Mouse (Mus musculus) midbrain, embryonic 10.5 days (tissue): ENCODE measurements around the gene Cbl. TPM values are rescaled to one million over a fixed set of nuclear protein-coding genes. Genes with fewer than 3 reads are reported as not detected.

ENCODE experiments used
- DNase-seq: peaks from one replicate; pipeline ENCODE4 v3.0.0-alpha.2; 2017; ENCODE audit warnings: low spot score
- H3K27ac ChIP-seq: fragments of 300-500 bp; sonication (generic); replicated peaks from 2 replicates; pipeline ENCODE4 v1.5.1; 2016; ENCODE audit warnings: mild to moderate bottlenecking
- H3K27me3 ChIP-seq: fragments of 300-500 bp; sonication (generic); 2 replicates; pipeline ENCODE4 v1.6.1; 2016; ENCODE audit warnings: low read depth, mild to moderate bottlenecking; ENCODE audit not compliant: poor library complexity, severe bottlenecking
- H3K36me3 ChIP-seq: fragments of 300-500 bp; sonication (generic); 2 replicates; pipeline ENCODE4 v1.6.1; 2016; ENCODE audit warnings: mild to moderate bottlenecking, moderate library complexity
- H3K4me1 ChIP-seq: fragments of 300-500 bp; sonication (generic); 2 replicates; pipeline ENCODE4 v1.6.1; 2016
- H3K4me3 ChIP-seq: fragments of 300-500 bp; sonication (generic); 2 replicates; pipeline ENCODE4 v1.5.1; 2016; ENCODE audit warnings: mild to moderate bottlenecking, moderate library complexity
- H3K9me3 ChIP-seq: fragments of 300-500 bp; sonication (generic); replicated peaks from 2 replicates; pipeline ENCODE4 v1.6.1; 2016; ENCODE audit warnings: mild to moderate bottlenecking
- WGBS: fragments of 180-500 bp; shearing (Covaris S2); methylation state at CpG from one replicate; pipeline ENCODE4 v1.1.7; 2016; 5-methylcytosine and 5-hydroxymethylcytosine counted together
- polyA plus RNA-seq: library from polyadenylated mRNA; unstranded; fragments of >200 nt; fragmentation: Nextera tagmentation; extraction: Ambion mirVana; gene quantifications from 2 replicates; pipeline ENCODE4 v1.2.1, GENCODE M21; 2016

The Cbl gene
- polyA plus RNA-seq, 1 experiment from 2014 or later = 21.7 TPM

DNA sequence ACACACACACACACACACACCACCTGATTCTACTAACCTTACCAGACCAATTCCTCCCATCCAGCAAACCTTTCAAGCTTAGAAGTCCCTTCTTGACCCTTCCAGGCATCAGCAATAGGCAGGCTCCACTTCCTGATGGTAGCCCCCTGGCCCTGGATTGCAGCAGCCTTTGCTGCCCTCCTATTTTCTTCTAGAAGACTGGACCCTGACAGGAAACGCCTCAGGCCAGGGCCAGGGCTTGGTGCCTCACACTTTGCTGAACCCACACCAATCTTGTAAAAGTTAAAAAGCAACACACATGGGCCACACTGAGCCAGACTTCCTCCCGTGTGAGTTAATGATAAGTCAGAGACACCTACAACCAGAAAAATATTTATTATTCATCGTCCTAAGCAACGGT, 3.3 kb upstream of the Cbl start:
- Histone ChIP-seq H3K9me3 (no peaks in the 10 kb centered on the region), H3K4me1 (peaks cover 29% of the 10 kb centered on the region), H3K27ac (no peak overlapping the region), H3K4me3 (no peak overlapping the region), H3K27me3 (no peaks in the 10 kb centered on the region), H3K36me3 (no peaks in the 10 kb centered on the region)
- 81% methylated on average over 4 of the region's 4 CpGs for WGBS
- DNase-seq = no peak

DNA sequence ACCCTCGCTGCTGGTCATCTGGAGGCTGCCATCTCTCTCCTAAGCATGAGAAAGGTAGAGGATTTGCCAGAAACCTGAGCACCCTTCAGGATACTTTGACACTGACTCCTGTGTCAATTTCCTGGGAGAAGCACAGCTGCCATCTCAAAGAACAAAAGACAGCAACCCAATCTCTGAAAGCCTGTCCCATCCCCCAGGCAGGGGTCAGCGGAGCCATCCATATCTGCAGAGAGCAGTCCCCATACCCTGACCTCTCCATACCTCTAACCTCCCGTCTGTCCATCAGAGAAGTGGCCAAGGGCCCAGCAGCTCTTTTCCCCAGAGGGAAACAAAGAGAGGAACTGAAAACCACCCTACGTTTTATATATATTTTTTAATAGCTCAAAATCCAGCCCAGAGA, 2.8 kb upstream of the Cbl start:
- peaks cover 34% of the 10 kb centered on the region for H3K4me1 ChIP-seq
- no peaks in the 10 kb centered on the region for H3K27me3 ChIP-seq
- DNase-seq = no peak
- WGBS = 59% methylated on average over 4 of the region's 4 CpGs
- H3K9me3 ChIP-seq = no peaks in the 10 kb centered on the region
- no peak overlapping the region for H3K27ac ChIP-seq
- no peaks in the 10 kb centered on the region for H3K36me3 ChIP-seq
- H3K4me3 ChIP-seq = no peak overlapping the region

DNA sequence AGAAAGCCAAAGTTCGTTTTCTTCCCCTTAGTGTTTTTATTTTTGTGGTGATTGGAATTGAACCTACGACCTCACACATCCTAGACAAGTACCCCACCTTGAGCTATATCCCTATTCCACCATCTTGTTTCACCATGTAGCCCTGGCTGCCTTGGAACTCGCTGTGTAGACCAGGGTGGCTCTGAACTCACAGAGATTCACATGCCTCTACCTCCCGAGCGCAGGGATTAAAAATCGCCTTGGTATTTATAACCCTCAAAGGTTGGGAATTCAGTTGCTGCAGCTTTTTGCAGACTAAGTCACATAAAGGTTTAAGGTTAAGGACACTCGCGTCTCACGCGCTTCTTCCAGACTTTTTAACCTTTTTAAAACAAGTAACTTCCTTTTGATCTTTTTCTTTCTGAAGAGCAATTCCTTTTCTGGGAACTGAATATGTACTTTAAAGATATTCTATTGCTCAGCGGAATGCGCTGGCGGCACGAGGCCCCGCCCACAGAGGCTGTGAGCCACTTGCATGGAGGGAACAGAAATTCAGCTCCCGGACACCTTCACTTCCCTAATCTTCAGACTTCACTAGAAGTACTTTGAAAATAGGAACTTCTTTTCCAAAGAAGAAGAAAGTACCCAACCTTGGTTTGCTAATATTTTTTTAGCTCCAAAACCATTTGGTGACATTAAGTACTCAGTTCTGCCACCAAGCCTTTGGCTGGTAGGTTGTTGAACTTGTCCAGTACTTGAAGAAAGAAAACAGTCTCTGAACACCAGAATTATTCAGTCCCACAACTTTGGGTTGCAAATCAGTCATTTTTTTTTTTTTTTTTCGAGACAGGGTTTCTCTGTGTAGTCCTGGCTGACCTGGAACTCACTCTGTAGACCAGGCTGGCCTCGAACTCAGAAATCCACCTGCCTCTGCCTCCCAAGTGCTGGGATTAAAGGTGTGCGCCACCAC, 904 bp upstream of the Cbl start:
- no peaks in the 10 kb centered on the region for H3K27me3 ChIP-seq
- H3K4me3 ChIP-seq = peak overlapping the region; percentile 96
- H3K36me3 ChIP-seq = no peaks in the 10 kb centered on the region
- no peaks in the 10 kb centered on the region for H3K9me3 ChIP-seq
- WGBS = 29% methylated on average over 19 of the region's 19 CpGs
- peaks cover 31% of the 10 kb centered on the region for H3K4me1 ChIP-seq
- H3K27ac ChIP-seq = peak overlapping the region; percentile 94
- peak; percentile 26 for DNase-seq

DNA sequence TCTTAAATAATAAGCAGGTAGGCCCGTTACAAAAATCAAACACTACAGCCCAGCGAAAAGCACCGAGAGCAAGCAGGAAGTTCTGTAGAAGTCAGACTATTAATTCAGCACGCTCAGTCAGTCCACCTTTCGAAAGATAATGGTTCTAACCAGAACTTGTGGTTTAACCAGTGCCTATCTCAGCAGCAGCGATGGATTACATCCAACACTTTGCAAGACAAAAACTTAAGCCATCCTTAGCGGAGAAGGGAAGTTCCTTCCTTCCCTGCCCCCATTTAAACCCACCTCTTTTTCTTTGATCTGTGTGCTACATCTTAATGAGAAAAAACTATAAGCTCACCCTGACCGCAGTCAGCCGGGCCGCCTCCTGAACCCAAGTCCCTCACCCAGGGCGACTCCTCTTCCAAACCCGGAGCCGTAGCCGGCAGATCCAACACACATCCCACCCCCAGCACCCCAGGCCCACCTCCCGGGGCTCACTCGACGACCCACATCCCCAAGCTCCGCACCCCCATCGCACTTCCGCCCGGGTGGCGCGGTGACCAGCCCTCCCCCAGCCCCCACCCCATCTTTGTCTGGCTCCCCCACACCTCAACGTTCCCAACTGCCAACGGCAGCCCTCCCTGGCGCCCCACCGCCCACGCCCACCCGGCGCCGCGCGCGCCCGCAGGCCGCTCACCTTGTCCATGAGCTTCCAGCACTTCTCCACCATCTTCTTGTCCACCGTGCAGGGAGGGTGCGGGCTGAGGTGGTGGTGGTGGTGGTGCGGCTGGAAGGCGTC, 638 bp downstream of the Cbl start:
- Histone ChIP-seq H3K4me1 (peaks cover 27% of the 10 kb centered on the region), H3K9me3 (no peaks in the 10 kb centered on the region), H3K27me3 (no peaks in the 10 kb centered on the region), H3K27ac (peak overlapping the region; percentile 94), H3K36me3 (peaks cover under 1% of the 10 kb centered on the region; the same call in 1 of the 2 replicates), H3K4me3 (peak overlapping the region; percentile 96)
- no peak for DNase-seq
- WGBS = under 1% methylated on average over 40 of the region's 40 CpGs

DNA sequence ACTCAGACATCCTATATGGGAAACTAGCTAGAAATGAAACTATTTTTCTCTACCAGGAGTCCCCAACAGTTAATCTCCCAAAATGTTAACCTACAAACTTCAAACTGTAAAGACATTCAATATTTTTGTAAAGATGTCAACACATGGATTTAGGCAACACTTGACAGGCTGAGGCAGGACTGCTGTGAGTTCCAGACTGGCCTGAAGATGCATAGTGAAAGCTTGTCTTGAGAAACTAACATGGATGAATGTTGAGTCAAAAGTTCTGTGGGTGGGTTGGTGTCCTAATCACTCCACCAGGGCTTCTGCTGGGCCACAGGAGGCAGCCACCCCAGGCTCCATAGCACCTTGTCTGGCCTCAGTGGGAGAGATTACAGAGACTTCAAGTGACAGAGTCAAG, 2.2 kb downstream of the Cbl start:
- Histone ChIP-seq H3K4me3 (peak overlapping the region; percentile 96; the same call in 1 of the 2 replicates), H3K36me3 (peaks cover 8% of the 10 kb centered on the region), H3K4me1 (peaks cover 27% of the 10 kb centered on the region), H3K27me3 (no peaks in the 10 kb centered on the region), H3K9me3 (no peaks in the 10 kb centered on the region), H3K27ac (no peak overlapping the region)
- no peak for DNase-seq

DNA sequence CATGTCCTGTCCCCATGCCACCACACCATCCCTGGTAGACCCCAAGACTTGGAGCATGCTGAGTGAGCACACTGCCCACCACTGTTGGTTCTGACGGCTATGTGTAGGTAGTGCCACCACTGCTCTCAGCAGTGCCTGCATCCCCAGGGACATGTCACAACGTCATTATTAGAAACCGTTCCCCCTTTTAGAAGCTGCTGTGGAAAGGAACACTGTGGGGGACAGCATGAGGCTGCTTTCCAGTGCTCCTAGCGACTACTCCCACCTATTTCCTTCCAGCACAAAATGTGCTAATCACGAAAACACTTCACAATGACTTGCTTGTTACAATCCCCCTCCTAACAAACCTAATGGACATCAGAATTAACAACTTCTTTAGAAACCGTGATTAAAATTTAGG, 7.9 kb downstream of the Cbl start:
- Histone ChIP-seq H3K4me1 (peaks cover 5% of the 10 kb centered on the region; the same call in 1 of the 2 replicates), H3K27ac (no peak overlapping the region), H3K9me3 (no peaks in the 10 kb centered on the region), H3K36me3 (peaks cover 25% of the 10 kb centered on the region), H3K27me3 (no peaks in the 10 kb centered on the region), H3K4me3 (no peak overlapping the region)
- WGBS = 88% methylated on average over 6 of the region's 6 CpGs
- DNase-seq = no peak

DNA sequence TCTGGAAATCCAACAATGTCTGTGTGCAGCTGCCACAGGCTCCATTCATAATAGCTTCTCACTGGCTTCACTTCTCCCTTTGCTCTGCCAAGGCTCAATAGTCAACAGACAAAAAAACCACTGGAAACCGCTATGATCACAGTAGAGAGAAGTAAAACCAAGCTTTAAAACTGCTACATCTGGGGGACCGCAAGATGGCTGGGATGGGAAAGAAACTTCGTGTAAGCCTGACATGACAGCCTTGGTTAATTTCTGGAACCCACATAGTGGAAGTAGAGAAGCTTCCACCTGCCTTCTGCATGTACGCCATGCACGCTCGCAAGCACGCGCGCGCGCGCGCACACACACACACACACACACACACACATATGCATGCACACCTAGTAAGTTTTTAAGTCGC, 20.3 kb downstream of the Cbl start:
- H3K9me3 ChIP-seq = peaks cover 8% of the 10 kb centered on the region; the same call in 1 of the 2 replicates
- H3K27ac ChIP-seq = no peak overlapping the region
- no peak overlapping the region for H3K4me3 ChIP-seq
- no peaks in the 10 kb centered on the region for H3K27me3 ChIP-seq
- peaks cover 33% of the 10 kb centered on the region for H3K36me3 ChIP-seq
- H3K4me1 ChIP-seq = no peaks in the 10 kb centered on the region
- DNase-seq = no peak
- WGBS = 96% methylated on average over 14 of the region's 14 CpGs

DNA sequence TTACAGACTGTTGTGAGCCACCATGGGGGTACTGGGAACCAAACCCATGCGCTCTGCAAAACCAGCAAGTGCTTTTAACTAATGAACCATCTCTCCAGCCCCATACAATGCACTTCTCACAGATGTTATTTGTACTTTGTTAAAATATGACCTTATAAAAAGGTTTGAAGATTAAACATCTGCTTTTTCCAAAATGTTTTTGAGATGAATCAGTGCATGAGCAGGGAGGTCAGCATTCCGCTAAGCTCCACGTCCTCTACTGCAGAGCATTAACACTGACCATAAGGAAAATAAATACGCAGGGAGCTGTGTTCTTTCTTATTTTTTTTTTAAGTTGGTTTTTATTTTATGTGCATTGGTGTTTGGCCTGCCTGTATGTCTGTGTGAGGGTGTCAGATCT, 21.4 kb downstream of the Cbl start:
- Histone ChIP-seq H3K9me3 (peaks cover 8% of the 10 kb centered on the region; the same call in 1 of the 2 replicates), H3K27me3 (no peaks in the 10 kb centered on the region), H3K36me3 (peaks cover 33% of the 10 kb centered on the region), H3K27ac (no peak overlapping the region), H3K4me3 (no peak overlapping the region), H3K4me1 (no peaks in the 10 kb centered on the region)
- DNase-seq = no peak
- WGBS = 98% methylated on average over 4 of the region's 4 CpGs

DNA sequence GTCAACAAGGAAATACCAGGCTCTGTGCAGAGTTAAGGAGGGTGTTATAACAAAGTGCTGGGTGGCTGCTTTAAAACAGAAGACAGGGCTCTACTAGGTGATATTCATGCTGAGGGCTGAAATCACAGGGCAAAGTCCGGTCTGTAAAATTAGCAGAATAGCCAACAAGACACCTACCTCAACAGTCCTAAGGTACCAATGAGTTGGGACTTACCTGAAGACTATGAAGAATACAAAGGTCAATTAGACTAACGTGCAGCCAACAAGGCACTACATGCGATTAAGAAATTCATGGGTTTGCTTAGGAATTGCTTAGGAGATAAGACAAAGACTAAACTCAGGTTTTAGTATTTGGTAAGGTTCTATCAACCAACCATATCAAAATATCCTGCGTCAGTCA, 24.4 kb downstream of the Cbl start:
- H3K27me3 ChIP-seq = no peaks in the 10 kb centered on the region
- 99% methylated on average over 4 of the region's 4 CpGs for WGBS
- peaks cover 35% of the 10 kb centered on the region for H3K36me3 ChIP-seq
- H3K27ac ChIP-seq = no peak overlapping the region
- H3K9me3 ChIP-seq = peaks cover 8% of the 10 kb centered on the region; the same call in 1 of the 2 replicates
- no peak for DNase-seq
- no peak overlapping the region for H3K4me3 ChIP-seq
- H3K4me1 ChIP-seq = no peaks in the 10 kb centered on the region

DNA sequence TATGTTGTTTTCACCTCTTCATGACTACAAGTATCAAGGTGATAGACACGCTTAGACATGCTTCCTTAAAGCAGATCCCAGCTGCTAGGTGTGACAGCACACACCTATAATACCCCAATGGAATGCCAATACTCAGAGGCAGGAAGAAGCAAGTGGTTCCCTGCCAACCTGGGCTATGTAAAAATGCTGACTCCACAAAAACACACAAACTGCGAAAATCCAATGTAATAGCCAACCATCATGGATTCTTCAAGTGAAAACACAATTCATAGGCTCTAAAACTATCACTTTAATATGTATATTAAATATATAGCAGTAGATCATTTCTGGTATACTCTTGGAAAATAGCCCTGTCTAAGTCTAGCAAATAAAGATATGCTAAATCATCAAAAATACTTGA, 26.0 kb downstream of the Cbl start:
- no peak overlapping the region for H3K4me3 ChIP-seq
- no peak overlapping the region for H3K27ac ChIP-seq
- H3K27me3 ChIP-seq = no peaks in the 10 kb centered on the region
- H3K4me1 ChIP-seq = no peaks in the 10 kb centered on the region
- no peak for DNase-seq
- WGBS = 93% methylated on average over 2 of the region's 2 CpGs
- H3K36me3 ChIP-seq = peaks cover 28% of the 10 kb centered on the region
- peaks cover 8% of the 10 kb centered on the region; the same call in 1 of the 2 replicates for H3K9me3 ChIP-seq

DNA sequence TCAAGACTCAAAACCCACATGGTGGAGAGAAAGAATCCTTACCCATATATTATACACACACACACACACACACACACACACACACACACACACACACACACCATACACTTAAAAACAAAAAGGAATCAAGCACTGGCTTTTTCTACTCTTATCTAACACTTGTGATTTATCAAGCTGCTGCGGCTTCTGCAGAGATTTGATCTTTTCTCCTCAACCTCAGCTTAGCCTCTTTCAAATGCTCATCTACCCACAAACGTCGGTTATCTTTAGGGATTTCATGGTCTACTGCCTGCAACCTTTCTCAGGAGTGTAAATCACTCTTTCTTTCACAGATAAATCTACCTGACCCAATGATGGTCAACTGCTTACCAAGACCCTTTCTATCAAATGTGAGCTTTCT, 33.4 kb downstream of the Cbl start:
- Histone ChIP-seq H3K4me3 (no peak overlapping the region), H3K4me1 (no peaks in the 10 kb centered on the region), H3K27me3 (no peaks in the 10 kb centered on the region), H3K27ac (no peak overlapping the region), H3K9me3 (no peaks in the 10 kb centered on the region), H3K36me3 (peaks cover 63% of the 10 kb centered on the region)
- WGBS = 76% methylated on average over 3 of the region's 3 CpGs
- no peak for DNase-seq

DNA sequence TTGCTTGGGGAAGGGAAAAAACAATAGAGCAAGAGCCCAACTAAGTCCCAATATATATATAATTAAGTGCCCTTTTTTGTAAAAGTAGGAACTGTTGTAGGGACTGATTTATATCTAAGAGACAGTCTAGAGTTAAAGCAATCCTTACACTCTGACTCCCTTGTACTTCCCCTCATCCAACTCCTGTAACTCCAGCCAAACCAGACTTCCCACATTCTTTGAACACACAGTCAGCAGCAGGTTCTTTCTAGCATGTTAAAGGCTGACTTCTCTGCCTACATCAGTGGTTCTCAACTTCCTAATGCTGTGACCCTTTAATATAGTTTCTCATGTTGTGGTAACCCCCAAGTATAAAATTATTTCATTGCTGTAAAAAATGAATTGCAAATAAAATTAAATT, 34.3 kb downstream of the Cbl start:
- Histone ChIP-seq H3K36me3 (peaks cover 67% of the 10 kb centered on the region), H3K27ac (no peak overlapping the region), H3K4me1 (no peaks in the 10 kb centered on the region), H3K4me3 (no peak overlapping the region), H3K9me3 (no peaks in the 10 kb centered on the region), H3K27me3 (no peaks in the 10 kb centered on the region)
- no peak for DNase-seq

DNA sequence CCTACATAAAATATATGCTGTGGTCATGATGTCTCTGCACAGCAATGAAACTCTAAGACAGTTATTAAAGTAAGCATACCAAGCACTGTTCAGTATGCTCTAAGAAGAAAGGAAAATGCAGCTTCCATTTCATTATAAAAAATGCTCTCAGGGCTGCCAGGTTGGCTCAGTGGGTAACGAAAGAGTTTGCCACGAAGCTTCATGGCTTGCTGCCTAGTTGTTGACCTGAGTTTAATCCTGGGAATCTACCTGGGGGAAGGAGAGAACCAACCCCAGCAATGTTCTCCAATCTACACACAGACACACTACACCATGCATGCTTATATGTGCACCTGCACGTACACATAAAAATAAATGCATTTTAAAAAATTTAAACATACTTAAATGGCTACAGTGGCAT, 34.7 kb downstream of the Cbl start:
- DNase-seq = no peak
- Histone ChIP-seq H3K36me3 (peaks cover 68% of the 10 kb centered on the region), H3K4me3 (no peak overlapping the region), H3K4me1 (no peaks in the 10 kb centered on the region), H3K27ac (no peak overlapping the region), H3K27me3 (no peaks in the 10 kb centered on the region), H3K9me3 (no peaks in the 10 kb centered on the region)
- WGBS = 94% methylated on average over 3 of the region's 3 CpGs
